Mouse (Mus musculus): Measurements from ENCODE around the gene Gpr63. TPM values are rescaled to one million over a fixed set of nuclear protein-coding genes. Genes with fewer than 3 reads are reported as not detected.
"Not testable (repeated sequence)": the region's sequence is repeated elsewhere in the genome, so short reads cannot be mapped to it uniquely, and the experiment has no call there.

Gpr63 gene
- total RNA-seq, 2 experiments from 2014 or later, result 1.1 to 2.2 TPM

DNA sequence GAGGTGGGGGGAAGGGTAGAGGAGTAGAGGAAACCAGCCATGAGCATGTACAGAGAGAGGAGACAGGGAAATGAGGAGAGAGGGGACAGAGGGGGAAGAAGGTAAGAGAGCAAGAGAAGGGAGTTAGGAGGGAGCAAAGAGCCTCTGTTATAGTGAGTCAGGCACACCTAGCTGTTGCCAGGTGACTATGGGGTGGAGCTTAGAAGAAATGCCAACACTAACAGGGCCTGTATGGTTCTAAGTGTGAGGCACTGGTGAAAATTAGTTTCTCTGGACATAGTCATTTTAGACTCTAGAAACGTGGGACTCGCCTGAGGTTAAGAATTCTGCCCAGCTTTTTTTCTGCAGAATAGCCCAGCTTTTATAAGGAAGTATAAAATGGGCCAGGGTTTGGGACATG lies 71.1 kb downstream of the Gpr63 start:
- DNase-seq, result no peak
- intact Hi-C loops (cut with DNase I; ENCODE audit: low total_unique reads), result no loop called here

DNA sequence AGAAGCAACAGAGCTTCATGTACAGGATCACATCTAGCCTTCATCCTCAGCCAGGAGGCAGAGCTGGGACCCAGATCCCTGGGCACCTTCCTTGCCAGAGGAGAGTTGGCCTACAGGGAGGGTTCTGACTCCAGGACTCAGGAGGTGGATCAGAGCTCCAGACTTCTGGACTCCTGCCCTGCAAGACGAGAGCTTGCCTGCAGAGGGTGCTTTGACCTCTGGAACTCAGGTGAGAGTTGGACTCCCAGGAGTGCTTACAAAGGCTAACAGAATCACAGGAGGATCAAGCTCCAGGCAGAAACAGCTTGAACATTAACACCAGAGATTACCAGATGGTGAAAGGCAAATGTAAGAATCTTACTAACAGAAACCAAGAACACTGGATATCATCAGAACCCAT lies 89.3 kb downstream of the Gpr63 start:
- DNase-seq; intact Hi-C loops (cut with DNase I; ENCODE audit: low total_unique reads): not testable (repeated sequence)

Other genes starting within 250 kb of the Gpr63 start
- gene Klhl32, start 115.3 kb upstream of the Gpr63 start, total RNA-seq (2021), result under 1 TPM; 0.16 to 0.31 TPM
- gene Ndufaf4, start 68.3 kb upstream of the Gpr63 start, total RNA-seq (2021), result 10 to 100 TPM; 23.9 to 38.6 TPM